Mouse (Mus musculus) stomach, postnatal 0 days (tissue): ENCODE data around the gene Mtnr1b.

ENCODE experiments used
- CTCF ChIP-seq: IDR thresholded peaks from 2 replicates; pipeline ENCODE4 v1.5.1; 2016; ENCODE audit warnings: antibody characterized with exemption, low read depth, mild to moderate bottlenecking, moderate library complexity
- EP300 ChIP-seq: optimal IDR thresholded peaks from 2 replicates; pipeline ENCODE3; 2016; ENCODE audit warnings: antibody characterized with exemption

GRCm38 (mm10) chr9:15886756-15887155, 12.4 kb upstream of the Mtnr1b start:
- TF ChIP-seq CTCF = no peak
- TF ChIP-seq EP300 = no peak
